Mouse (Mus musculus): ENCODE measurements around the gene Cul7. TPM values are rescaled to one million over a fixed set of nuclear protein-coding genes. Genes with fewer than 3 reads are reported as not detected.

The Cul7 gene
- total and polyA plus RNA-seq, 3 experiments: 33.3 to 82.5 (median 68.1) TPM

DNA sequence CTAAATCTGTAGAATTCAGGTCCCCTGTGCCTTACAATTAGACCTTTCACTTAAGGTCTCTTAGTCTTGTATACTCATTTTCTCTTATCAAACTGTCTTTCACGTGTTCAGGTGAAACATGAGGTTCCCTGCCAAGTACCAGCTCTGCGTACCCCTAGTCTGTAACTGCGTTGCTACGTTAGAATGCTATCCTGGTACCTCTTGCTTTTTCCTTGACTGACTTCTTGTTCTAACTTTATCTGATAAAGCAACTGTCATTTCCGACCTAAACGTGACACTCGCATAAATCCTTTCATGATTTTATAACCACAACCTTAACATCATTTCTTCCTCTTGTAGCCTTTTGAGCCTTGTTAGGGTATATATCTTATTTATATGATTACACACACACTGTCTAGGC is 62.3 kb downstream of the Cul7 start:
- in situ Hi-C loops (cut with MboI; ENCODE audit: low pct_ligation_motif_present, low pct_unique_long_range_greater_than_20kb, low sequenced_read_pairs) (loop anchor here (5.0 kb wide), 1 partner anchor 60 kb away; the partner anchor contains the start of gene Cul7), dilution Hi-C loops (cut with MboI; ENCODE audit: extremely low pct_ligation_motif_present, extremely low pct_unique_long_range_greater_than_20kb, low sequenced_read_pairs) (no loop called here)
- Histone ChIP-seq H3K27ac (ENCODE audit: insufficient read depth, low read depth) (no peak overlapping the region), H3K9me3 (replicated peaks; ENCODE audit: low read length) (peaks cover 10% of the 10 kb centered on the region), H3K4me3 (replicated peaks in 1 of 3; ENCODE audit: low read depth in 2 of 3, low read length in 2 of 3, poor library complexity in 1 of 3) (peak overlapping the region; percentile 84 to 99 (median 87)), H3K36me3 (replicated peaks in 1 of 2; ENCODE audit: control insufficient read depth in 1 of 2, insufficient read depth in 1 of 2, low read length in 1 of 2) (peaks cover 17 to 40% of the 10 kb centered on the region in 2 experiments), H3K79me2 (replicated peaks; ENCODE audit: control insufficient read depth, extremely low read depth, insufficient read depth, poor library complexity, severe bottlenecking) (peaks cover 19% of the 10 kb centered on the region), H3K9ac (ENCODE audit: insufficient read depth, low read depth) (peak overlapping the region; percentile 91), H3K27me3 (replicated peaks) (no peaks in the 10 kb centered on the region), H3K4me1 (ENCODE audit: control insufficient read depth in 1 of 2, insufficient read depth in 2 of 2) (peaks cover 6 to 18% of the 10 kb centered on the region in 2 experiments), H3K4me2 (ENCODE audit: insufficient read depth, low read depth, poor library complexity, severe bottlenecking) (peak overlapping the region; percentile 86)
- TF ChIP-seq CHD1 (IDR thresholded peaks at IDR 0.05; ENCODE audit: low read depth, low read length): no peak
- TF ChIP-seq MAFK (IDR thresholded peaks at IDR 0.05; ENCODE audit: insufficient replicate concordance, low read length): no peak
- no peak for TF ChIP-seq ZMIZ1 (IDR thresholded peaks at IDR 0.05; ENCODE audit: low read depth, low read length)
- TF ChIP-seq CHD2 (IDR thresholded peaks at IDR 0.05; ENCODE audit: low read length): no peak
- TF ChIP-seq MXI1 (IDR thresholded peaks at IDR 0.05; ENCODE audit: low read depth, low read length): no peak
- no peak for TF ChIP-seq ZNF384 (IDR thresholded peaks at IDR 0.05; ENCODE audit: low read depth, low read length)
- no peak for TF ChIP-seq ETS1 (conservative IDR thresholded peaks at IDR 0.05; ENCODE audit: low read depth, low read length)
- DNase-seq (ENCODE audit: extremely low read depth): no peak

DNA sequence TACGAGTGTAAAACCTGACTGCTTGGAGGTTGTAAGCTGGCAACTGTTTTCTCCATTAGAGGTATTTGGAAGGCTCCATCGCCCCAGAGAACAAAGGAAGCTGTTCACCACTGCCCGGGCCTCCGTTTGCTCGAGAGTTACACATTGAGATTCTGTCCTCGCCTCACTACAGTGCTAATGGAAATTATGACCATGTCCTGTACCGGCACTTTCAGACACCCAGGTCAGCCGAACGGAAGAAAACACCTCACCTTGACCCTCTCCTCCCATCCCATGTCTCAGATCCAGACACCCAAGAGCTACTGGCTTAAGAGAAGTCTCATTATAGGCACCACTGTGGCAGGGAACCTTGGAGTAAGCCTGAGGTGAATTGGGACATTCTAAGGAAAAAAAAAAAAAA is 63.7 kb downstream of the Cul7 start:
- H3K4me1 ChIP-seq (ENCODE audit: control insufficient read depth in 1 of 2, insufficient read depth in 2 of 2): peaks cover 6 to 18% of the 10 kb centered on the region in 2 experiments
- dilution Hi-C loops (cut with MboI; ENCODE audit: extremely low pct_ligation_motif_present, extremely low pct_unique_long_range_greater_than_20kb, low sequenced_read_pairs) (no loop called here), in situ Hi-C loops (cut with MboI; ENCODE audit: low pct_ligation_motif_present, low pct_unique_long_range_greater_than_20kb, low sequenced_read_pairs) (loop anchor here (5.0 kb wide), 1 partner anchor 62 kb away; the partner anchor contains the start of gene Cul7)
- H3K27ac ChIP-seq (ENCODE audit: insufficient read depth, low read depth): no peak overlapping the region
- no peak for TF ChIP-seq BHLHE40 (IDR thresholded peaks at IDR 0.05; ENCODE audit: low read depth, low read length)
- no peak for TF ChIP-seq POLR2AphosphoS2 (IDR thresholded peaks at IDR 0.05; ENCODE audit: low read depth, low read length)
- peak; percentile 55; the same call in 1 of the 2 replicates for TF ChIP-seq JUND (conservative IDR thresholded peaks at IDR 0.05; ENCODE audit: low read depth, low read length)
- peak; percentile 43 for TF ChIP-seq EP300 (IDR thresholded peaks at IDR 0.05; ENCODE audit: low read length)
- TF ChIP-seq POLR2A (IDR thresholded peaks at IDR 0.05; ENCODE audit: low read depth, low read length): 0 out of 2 replicates have a peak, but pooled peaks have one; percentile 9
- TF ChIP-seq JUN (IDR thresholded peaks at IDR 0.05; ENCODE audit: insufficient read depth, low read depth, low read length): peak; percentile 74
- peaks cover 19% of the 10 kb centered on the region for H3K79me2 ChIP-seq (replicated peaks; ENCODE audit: control insufficient read depth, extremely low read depth, insufficient read depth, poor library complexity, severe bottlenecking)
- peaks cover 17 to 49% of the 10 kb centered on the region in 2 experiments for H3K36me3 ChIP-seq (replicated peaks in 1 of 2; ENCODE audit: control insufficient read depth in 1 of 2, insufficient read depth in 1 of 2, low read length in 1 of 2)
- no peaks in the 10 kb centered on the region for H3K27me3 ChIP-seq (replicated peaks)
- peaks cover 7% of the 10 kb centered on the region for H3K9me3 ChIP-seq (replicated peaks; ENCODE audit: low read length)
- H3K4me3 ChIP-seq (replicated peaks in 1 of 3; ENCODE audit: low read depth in 2 of 3, low read length in 2 of 3, poor library complexity in 1 of 3): no peak overlapping the region
- H3K4me2 ChIP-seq (ENCODE audit: insufficient read depth, low read depth, poor library complexity, severe bottlenecking): peak overlapping the region; percentile 86; the same call in 1 of the 2 replicates
- H3K9ac ChIP-seq (ENCODE audit: insufficient read depth, low read depth): 0 out of 2 replicates have a peak overlapping the region, but pooled peaks have one; percentile 91
- no peak for DNase-seq (ENCODE audit: extremely low read depth)

Other genes with a start within 250 kb of the Cul7 start
Only the 20 nearest of the 21 such genes appear.
- not detected in 2 replicates for gene Crip3, start 221.4 kb upstream of the Cul7 start, total RNA-seq (2012; rRNA removed)
- gene Crip3, start 221.4 kb upstream of the Cul7 start, total RNA-seq (2014; rRNA removed): not detected in 2 replicates
- gene Crip3, start 221.4 kb upstream of the Cul7 start, polyA plus RNA-seq (2012; ENCODE audit: insufficient read length, low read depth): not detected in 2 replicates
- gene Slc22a7, start 211.9 kb upstream of the Cul7 start, total RNA-seq (2012; rRNA removed): not detected in 2 replicates
- gene Slc22a7, start 211.9 kb upstream of the Cul7 start, total RNA-seq (2014; rRNA removed): not detected in 2 replicates
- gene Slc22a7, start 211.9 kb upstream of the Cul7 start, polyA plus RNA-seq (2012; ENCODE audit: insufficient read length, low read depth): not detected in 2 replicates
- gene Ttbk1, start 162.7 kb upstream of the Cul7 start, total RNA-seq (2012; rRNA removed): 0.04 and 0.08 TPM in 2 replicates
- gene Ttbk1, start 162.7 kb upstream of the Cul7 start, total RNA-seq (2014; rRNA removed): not detected in 2 replicates
- not detected in 2 replicates for gene Ttbk1, start 162.7 kb upstream of the Cul7 start, polyA plus RNA-seq (2012; ENCODE audit: insufficient read length, low read depth)
- gene Dnph1, start 153.6 kb upstream of the Cul7 start, total RNA-seq (2012; rRNA removed): 18.5 and 19.9 TPM in 2 replicates
- gene Dnph1, start 153.6 kb upstream of the Cul7 start, total RNA-seq (2014; rRNA removed): 27.3 and 30.2 TPM in 2 replicates
- gene Dnph1, start 153.6 kb upstream of the Cul7 start, polyA plus RNA-seq (2012; ENCODE audit: insufficient read length, low read depth): 27.2 and 28.4 TPM in 2 replicates
- 0.08 TPM in 2 replicates for gene Cul9, start 103.9 kb upstream of the Cul7 start, total RNA-seq (2012; rRNA removed)
- 0.05 TPM in 1 of 2 replicates, not detected in the other for gene Cul9, start 103.9 kb upstream of the Cul7 start, total RNA-seq (2014; rRNA removed)
- 0.27 and 0.65 TPM in 2 replicates for gene Cul9, start 103.9 kb upstream of the Cul7 start, polyA plus RNA-seq (2012; ENCODE audit: insufficient read length, low read depth)
- 38.2 and 48.1 TPM in 2 replicates for gene Srf, start 94.2 kb upstream of the Cul7 start, total RNA-seq (2012; rRNA removed)
- 40.8 and 54.5 TPM in 2 replicates for gene Srf, start 94.2 kb upstream of the Cul7 start, total RNA-seq (2014; rRNA removed)
- gene Srf, start 94.2 kb upstream of the Cul7 start, polyA plus RNA-seq (2012; ENCODE audit: insufficient read length, low read depth): 60.1 and 81.6 TPM in 2 replicates
- 2.9 and 4.8 TPM in 2 replicates for gene Ptk7, start 20.8 kb upstream of the Cul7 start, total RNA-seq (2012; rRNA removed)
- gene Ptk7, start 20.8 kb upstream of the Cul7 start, total RNA-seq (2014; rRNA removed): 0.11 and 0.14 TPM in 2 replicates
- 0.20 and 0.29 TPM in 2 replicates for gene Ptk7, start 20.8 kb upstream of the Cul7 start, polyA plus RNA-seq (2012; ENCODE audit: insufficient read length, low read depth)
- 7.8 and 10.7 TPM in 2 replicates for gene Klc4, start 4.3 kb upstream of the Cul7 start, total RNA-seq (2012; rRNA removed)
- 6.6 and 8.3 TPM in 2 replicates for gene Klc4, start 4.3 kb upstream of the Cul7 start, total RNA-seq (2014; rRNA removed)
- 6.7 and 7.8 TPM in 2 replicates for gene Klc4, start 4.3 kb upstream of the Cul7 start, polyA plus RNA-seq (2012; ENCODE audit: insufficient read length, low read depth)
- gene Mrpl2, start 4.1 kb upstream of the Cul7 start, total RNA-seq (2012; rRNA removed): 235 and 238 TPM in 2 replicates
- 128 and 130 TPM in 2 replicates for gene Mrpl2, start 4.1 kb upstream of the Cul7 start, total RNA-seq (2014; rRNA removed)
- gene Mrpl2, start 4.1 kb upstream of the Cul7 start, polyA plus RNA-seq (2012; ENCODE audit: insufficient read length, low read depth): 158 and 201 TPM in 2 replicates
- gene Rrp36, start 24.0 kb downstream of the Cul7 start, total RNA-seq (2012; rRNA removed): 46.1 and 55.0 TPM in 2 replicates
- 53.6 and 55.2 TPM in 2 replicates for gene Rrp36, start 24.0 kb downstream of the Cul7 start, total RNA-seq (2014; rRNA removed)
- gene Rrp36, start 24.0 kb downstream of the Cul7 start, polyA plus RNA-seq (2012; ENCODE audit: insufficient read length, low read depth): 38.1 and 49.3 TPM in 2 replicates
- 94.3 and 106 TPM in 2 replicates for gene Mea1, start 28.5 kb downstream of the Cul7 start, total RNA-seq (2012; rRNA removed)
- 68.3 and 73.8 TPM in 2 replicates for gene Mea1, start 28.5 kb downstream of the Cul7 start, total RNA-seq (2014; rRNA removed)
- gene Mea1, start 28.5 kb downstream of the Cul7 start, polyA plus RNA-seq (2012; ENCODE audit: insufficient read length, low read depth): 86.1 and 110 TPM in 2 replicates
- 66.7 and 72.3 TPM in 2 replicates for gene Klhdc3, start 30.6 kb downstream of the Cul7 start, total RNA-seq (2012; rRNA removed)
- 15.9 and 19.5 TPM in 2 replicates for gene Klhdc3, start 30.6 kb downstream of the Cul7 start, total RNA-seq (2014; rRNA removed)
- gene Klhdc3, start 30.6 kb downstream of the Cul7 start, polyA plus RNA-seq (2012; ENCODE audit: insufficient read length, low read depth): 126 and 130 TPM in 2 replicates
- gene Ppp2r5d, start 54.8 kb downstream of the Cul7 start, total RNA-seq (2012; rRNA removed): 57.7 and 63.8 TPM in 2 replicates
- 56.2 and 59.0 TPM in 2 replicates for gene Ppp2r5d, start 54.8 kb downstream of the Cul7 start, total RNA-seq (2014; rRNA removed)
- 70.6 and 75.4 TPM in 2 replicates for gene Ppp2r5d, start 54.8 kb downstream of the Cul7 start, polyA plus RNA-seq (2012; ENCODE audit: insufficient read length, low read depth)
- 27.8 and 31.8 TPM in 2 replicates for gene Pex6, start 61.1 kb downstream of the Cul7 start, total RNA-seq (2012; rRNA removed)
- gene Pex6, start 61.1 kb downstream of the Cul7 start, total RNA-seq (2014; rRNA removed): 13.7 and 14.1 TPM in 2 replicates
- gene Pex6, start 61.1 kb downstream of the Cul7 start, polyA plus RNA-seq (2012; ENCODE audit: insufficient read length, low read depth): 23.2 and 26.5 TPM in 2 replicates
- 0.13 and 0.25 TPM in 2 replicates for gene Gnmt, start 78.8 kb downstream of the Cul7 start, total RNA-seq (2012; rRNA removed)
- gene Gnmt, start 78.8 kb downstream of the Cul7 start, total RNA-seq (2014; rRNA removed): 0.38 TPM in 1 of 2 replicates, not detected in the other
- 0.71 and 1.2 TPM in 2 replicates for gene Gnmt, start 78.8 kb downstream of the Cul7 start, polyA plus RNA-seq (2012; ENCODE audit: insufficient read length, low read depth)
- gene Cnpy3, start 101.9 kb downstream of the Cul7 start, total RNA-seq (2012; rRNA removed): 82.5 and 102 TPM in 2 replicates
- 78.6 and 80.4 TPM in 2 replicates for gene Cnpy3, start 101.9 kb downstream of the Cul7 start, total RNA-seq (2014; rRNA removed)
- 94.8 and 111 TPM in 2 replicates for gene Cnpy3, start 101.9 kb downstream of the Cul7 start, polyA plus RNA-seq (2012; ENCODE audit: insufficient read length, low read depth)
- gene Ptcra, start 113.4 kb downstream of the Cul7 start, total RNA-seq (2012; rRNA removed): 0.34 and 0.59 TPM in 2 replicates
- 0.17 TPM in 1 of 2 replicates, not detected in the other for gene Ptcra, start 113.4 kb downstream of the Cul7 start, total RNA-seq (2014; rRNA removed)
- gene Ptcra, start 113.4 kb downstream of the Cul7 start, polyA plus RNA-seq (2012; ENCODE audit: insufficient read length, low read depth): 0.56 and 0.71 TPM in 2 replicates
- gene 2310039H08Rik, start 122.3 kb downstream of the Cul7 start, total RNA-seq (2012; rRNA removed): 47.0 and 65.8 TPM in 2 replicates
- 52.5 and 79.3 TPM in 2 replicates for gene 2310039H08Rik, start 122.3 kb downstream of the Cul7 start, total RNA-seq (2014; rRNA removed)
- gene 2310039H08Rik, start 122.3 kb downstream of the Cul7 start, polyA plus RNA-seq (2012; ENCODE audit: insufficient read length, low read depth): 28.1 and 33.3 TPM in 2 replicates
- gene Rpl7l1, start 132.3 kb downstream of the Cul7 start, total RNA-seq (2012; rRNA removed): 160 and 202 TPM in 2 replicates
- gene Rpl7l1, start 132.3 kb downstream of the Cul7 start, total RNA-seq (2014; rRNA removed): 261 and 301 TPM in 2 replicates
- gene Rpl7l1, start 132.3 kb downstream of the Cul7 start, polyA plus RNA-seq (2012; ENCODE audit: insufficient read length, low read depth): 296 and 383 TPM in 2 replicates
- gene Bicral, start 208.1 kb downstream of the Cul7 start, total RNA-seq (2012; rRNA removed): 7.1 and 7.4 TPM in 2 replicates
- gene Bicral, start 208.1 kb downstream of the Cul7 start, total RNA-seq (2014; rRNA removed): 2.4 and 3.0 TPM in 2 replicates
- 5.0 and 5.9 TPM in 2 replicates for gene Bicral, start 208.1 kb downstream of the Cul7 start, polyA plus RNA-seq (2012; ENCODE audit: insufficient read length, low read depth)

Data from CH12.LX (cell line).